Mouse (Mus musculus): ENCODE measurements around the gene Gm8212.
"Not testable (repeated sequence)": the region's sequence is repeated elsewhere in the genome, so short reads cannot be mapped to it uniquely, and the experiment has no call there.

The Gm8212 gene

GRCm38 (mm10) chr14:44197361-44197760 lies at the start of gene Gm8212:
TSS of gene Gm8212 (plus strand) at chr14:44197661.
- not testable (repeated sequence) for DNase-seq

- not testable (repeated sequence) for DNase-seq
These were observed 15.7 kb downstream of the Gm8212 start, which contains the start of gene 4930503E14Rik for GRCm38 (mm10) chr14:44213154-44213553. TSS of gene 4930503E14Rik (minus strand) at chr14:44213254.

- no peak for DNase-seq
These were observed 50.6 kb downstream of the Gm8212 start for GRCm38 (mm10) chr14:44248039-44248438.

All from lung, adult 18-20 months (tissue).